Mouse (Mus musculus) erythroblast, embryonic 14.5 days (primary cell): ENCODE data around the gene Retreg1. TPM values are rescaled to one million over a fixed set of nuclear protein-coding genes. Genes with fewer than 3 reads are reported as not detected.

Source experiments
- H3K27me3 ChIP-seq: 2 replicates; pipeline ENCODE4 v1.6.1; 2012; ENCODE audit warnings: inconsistent platforms; ENCODE audit not compliant: control insufficient read depth
- H3K36me3 ChIP-seq: 2 replicates; pipeline ENCODE4 v1.6.1; 2012; ENCODE audit warnings: mild to moderate bottlenecking, inconsistent platforms; ENCODE audit not compliant: control insufficient read depth
- H3K4me1 ChIP-seq: 2 replicates; pipeline ENCODE4 v1.6.1; 2012; ENCODE audit warnings: inconsistent platforms; ENCODE audit not compliant: control insufficient read depth
- H3K4me3 ChIP-seq: replicated peaks from 2 replicates; pipeline ENCODE3; 2012; ENCODE audit warnings: moderate library complexity, mild to moderate bottlenecking, inconsistent platforms
- H3K9me3 ChIP-seq: 2 replicates; pipeline ENCODE4 v1.6.1; 2012; ENCODE audit warnings: low read length, inconsistent platforms, mixed read lengths; ENCODE audit not compliant: control insufficient read depth
- GATA1 ChIP-seq: IDR thresholded peaks from 2 replicates; pipeline ENCODE4 v1.6.1; 2012; ENCODE audit warnings: low read length, inconsistent platforms, mixed read lengths
- TAL1 ChIP-seq: IDR thresholded peaks from 3 replicates; pipeline ENCODE4 v1.6.1; 2012; ENCODE audit warnings: low read length, inconsistent platforms, mixed read lengths
- polyA plus RNA-seq: library from polyadenylated mRNA; stranded (reverse); fragments of >175 nt; gene quantifications from 2 replicates; pipeline ENCODE4 v1.2.3, GENCODE M21; 2012

Retreg1 gene
- polyA plus RNA-seq, 1 experiment, result not detected

DNA sequence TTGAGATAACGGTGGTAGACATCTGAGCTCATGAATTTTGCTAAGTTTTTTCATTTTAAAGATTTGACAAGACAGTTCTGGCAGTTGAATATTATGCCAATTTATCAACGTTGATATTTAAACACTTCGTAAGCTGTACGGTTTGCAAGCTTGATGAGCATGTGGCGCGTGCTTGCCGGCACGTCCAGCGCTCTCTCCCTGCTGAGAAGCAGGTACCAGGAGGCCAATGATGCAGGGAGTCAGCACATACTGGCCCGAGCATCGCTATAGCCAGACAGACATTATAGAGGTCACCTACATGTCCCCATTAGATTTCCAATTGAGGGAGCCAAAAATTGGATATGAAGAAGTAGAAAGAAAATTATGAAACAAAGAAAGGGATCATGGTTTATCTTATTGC, 98.5 kb downstream of the Retreg1 start:
- H3K27me3 ChIP-seq, result no peaks in the 10 kb centered on the region
- H3K9me3 ChIP-seq, result no peaks in the 10 kb centered on the region
- no peak overlapping the region for H3K4me3 ChIP-seq
- H3K4me1 ChIP-seq, result no peaks in the 10 kb centered on the region
- no peaks in the 10 kb centered on the region for H3K36me3 ChIP-seq
- TF ChIP-seq TAL1, result no peak
- no peak for TF ChIP-seq GATA1

DNA sequence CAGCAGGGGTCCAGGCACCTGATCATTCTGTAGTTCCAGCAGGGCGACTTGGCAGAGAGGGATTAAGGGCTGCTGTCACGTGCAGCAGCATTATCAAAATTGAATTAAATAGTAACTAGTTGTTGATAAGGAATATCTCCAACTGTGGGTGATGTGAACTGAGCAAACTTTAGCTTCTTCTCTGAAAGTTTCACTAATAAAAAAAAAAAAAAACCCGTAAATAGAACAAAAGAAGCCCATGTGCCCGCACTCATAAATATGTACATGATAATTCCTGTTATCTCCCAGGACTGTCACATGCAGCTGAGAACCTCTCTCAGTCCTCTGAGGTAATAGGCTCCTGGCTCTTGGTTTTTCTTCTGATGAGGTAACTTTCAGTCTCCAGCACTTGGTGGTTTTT, 99.4 kb downstream of the Retreg1 start:
- H3K9me3 ChIP-seq, result no peaks in the 10 kb centered on the region
- no peaks in the 10 kb centered on the region for H3K36me3 ChIP-seq
- no peaks in the 10 kb centered on the region for H3K4me1 ChIP-seq
- no peaks in the 10 kb centered on the region for H3K27me3 ChIP-seq
- TF ChIP-seq GATA1 (no peak), TAL1 (no peak)
- no peak overlapping the region for H3K4me3 ChIP-seq

DNA sequence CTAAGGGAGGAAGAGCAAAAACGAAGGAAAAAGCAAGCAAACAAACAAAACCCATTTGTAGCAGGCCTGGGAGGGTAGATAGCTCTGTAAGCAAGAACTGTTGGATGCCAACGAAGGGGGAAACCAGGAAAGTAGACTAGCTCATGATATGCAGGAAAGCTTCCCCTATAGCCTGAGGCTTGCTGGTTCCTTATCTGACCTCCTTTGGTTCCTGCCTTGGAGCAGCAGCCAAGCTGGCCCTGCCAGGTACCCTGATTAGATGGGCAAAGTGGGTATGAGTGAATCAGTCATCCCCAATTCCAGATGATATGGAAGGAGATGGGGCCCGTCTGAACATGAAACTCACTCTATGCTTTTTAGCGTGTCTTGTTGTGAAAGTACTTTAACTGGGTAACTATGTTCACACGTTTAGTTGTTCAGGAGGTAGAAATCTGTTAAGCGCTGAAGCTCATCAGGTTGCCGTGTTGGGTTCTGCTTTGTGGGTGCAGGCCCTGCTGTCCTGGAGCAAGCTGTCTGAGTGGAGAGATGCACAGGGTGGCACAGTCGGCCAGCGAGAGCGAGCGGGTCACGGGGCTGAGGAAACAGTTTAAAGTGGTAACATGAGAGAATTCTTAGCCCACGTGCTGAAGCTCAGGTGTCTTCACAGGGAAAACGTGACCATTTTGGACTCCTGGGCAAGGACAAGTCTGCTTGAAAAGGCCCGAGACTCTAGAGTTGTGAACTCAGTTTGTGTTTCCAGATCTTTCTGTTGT, 100.6 kb downstream of the Retreg1 start:
- H3K27me3 ChIP-seq, result no peaks in the 10 kb centered on the region
- no peaks in the 10 kb centered on the region for H3K4me1 ChIP-seq
- no peak for TF ChIP-seq TAL1
- no peak overlapping the region for H3K4me3 ChIP-seq
- no peaks in the 10 kb centered on the region for H3K9me3 ChIP-seq
- no peaks in the 10 kb centered on the region for H3K36me3 ChIP-seq

DNA sequence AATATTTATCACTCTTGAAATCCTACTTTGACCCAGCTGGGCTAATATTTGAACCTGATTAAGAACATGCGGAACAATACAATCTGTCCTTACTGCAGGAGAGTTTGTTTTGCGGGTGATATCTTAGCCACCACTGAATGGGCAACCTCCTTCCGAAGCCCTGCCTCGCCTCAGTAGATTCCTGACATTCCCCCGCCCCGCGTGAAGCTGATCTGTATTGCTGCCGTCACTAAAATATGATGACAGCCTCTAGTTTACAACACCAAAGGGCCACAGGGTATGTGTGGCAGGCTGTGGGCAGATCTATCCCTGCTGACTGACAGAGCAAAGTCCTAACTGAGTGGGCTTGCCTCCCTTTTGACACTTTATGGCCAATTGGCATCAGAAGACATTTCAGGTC, 102.2 kb downstream of the Retreg1 start:
- H3K4me3 ChIP-seq, result no peak overlapping the region
- H3K9me3 ChIP-seq, result no peaks in the 10 kb centered on the region
- no peaks in the 10 kb centered on the region for H3K27me3 ChIP-seq
- H3K4me1 ChIP-seq, result no peaks in the 10 kb centered on the region
- no peak for TF ChIP-seq TAL1
- no peaks in the 10 kb centered on the region for H3K36me3 ChIP-seq

DNA sequence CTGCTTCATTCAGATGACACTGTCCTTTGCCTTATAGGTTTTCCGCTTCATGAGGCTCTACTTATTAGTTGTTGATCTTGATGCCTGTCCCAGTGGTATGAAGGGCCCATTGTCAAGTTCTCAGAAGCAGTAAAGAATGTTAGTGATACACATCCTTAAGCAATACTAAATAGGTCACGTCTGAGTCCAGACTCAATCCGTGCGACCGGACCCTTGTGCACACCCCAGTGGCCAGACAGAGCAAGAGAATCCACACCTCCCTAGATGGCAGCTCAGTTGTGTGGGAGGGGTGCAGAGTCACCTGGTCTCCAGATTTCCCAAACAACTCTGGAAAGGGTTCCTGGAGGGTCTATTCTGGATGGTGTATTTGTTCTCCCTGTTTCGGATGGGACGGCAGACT, 103.5 kb downstream of the Retreg1 start:
- Histone ChIP-seq H3K4me3 (no peak overlapping the region), H3K27me3 (no peaks in the 10 kb centered on the region), H3K4me1 (no peaks in the 10 kb centered on the region), H3K9me3 (no peaks in the 10 kb centered on the region), H3K36me3 (no peaks in the 10 kb centered on the region)
- TF ChIP-seq GATA1 (no peak), TAL1 (no peak)

DNA sequence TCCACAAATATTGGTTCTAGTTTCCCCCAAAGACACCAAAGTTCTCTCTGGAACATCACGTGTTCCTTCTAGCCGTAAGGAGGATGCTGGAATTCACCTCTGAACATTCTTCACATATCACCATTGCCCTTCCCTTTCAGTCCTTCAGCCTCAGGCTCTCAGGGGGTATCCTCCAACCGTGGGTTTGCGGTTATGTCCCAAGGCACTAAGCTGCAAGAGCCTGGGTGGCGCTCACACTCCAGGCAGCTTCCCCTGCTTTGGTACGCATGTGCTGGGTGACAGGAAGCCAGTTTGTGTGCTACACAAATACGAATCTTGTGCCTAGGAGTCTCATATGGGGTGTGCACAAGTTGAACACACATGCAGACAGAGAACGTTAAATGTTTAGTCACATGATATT, 104.4 kb downstream of the Retreg1 start:
- Histone ChIP-seq H3K4me3 (no peak overlapping the region), H3K4me1 (no peaks in the 10 kb centered on the region), H3K27me3 (no peaks in the 10 kb centered on the region), H3K9me3 (no peaks in the 10 kb centered on the region), H3K36me3 (no peaks in the 10 kb centered on the region)
- TF ChIP-seq TAL1 (no peak), GATA1 (no peak)

DNA sequence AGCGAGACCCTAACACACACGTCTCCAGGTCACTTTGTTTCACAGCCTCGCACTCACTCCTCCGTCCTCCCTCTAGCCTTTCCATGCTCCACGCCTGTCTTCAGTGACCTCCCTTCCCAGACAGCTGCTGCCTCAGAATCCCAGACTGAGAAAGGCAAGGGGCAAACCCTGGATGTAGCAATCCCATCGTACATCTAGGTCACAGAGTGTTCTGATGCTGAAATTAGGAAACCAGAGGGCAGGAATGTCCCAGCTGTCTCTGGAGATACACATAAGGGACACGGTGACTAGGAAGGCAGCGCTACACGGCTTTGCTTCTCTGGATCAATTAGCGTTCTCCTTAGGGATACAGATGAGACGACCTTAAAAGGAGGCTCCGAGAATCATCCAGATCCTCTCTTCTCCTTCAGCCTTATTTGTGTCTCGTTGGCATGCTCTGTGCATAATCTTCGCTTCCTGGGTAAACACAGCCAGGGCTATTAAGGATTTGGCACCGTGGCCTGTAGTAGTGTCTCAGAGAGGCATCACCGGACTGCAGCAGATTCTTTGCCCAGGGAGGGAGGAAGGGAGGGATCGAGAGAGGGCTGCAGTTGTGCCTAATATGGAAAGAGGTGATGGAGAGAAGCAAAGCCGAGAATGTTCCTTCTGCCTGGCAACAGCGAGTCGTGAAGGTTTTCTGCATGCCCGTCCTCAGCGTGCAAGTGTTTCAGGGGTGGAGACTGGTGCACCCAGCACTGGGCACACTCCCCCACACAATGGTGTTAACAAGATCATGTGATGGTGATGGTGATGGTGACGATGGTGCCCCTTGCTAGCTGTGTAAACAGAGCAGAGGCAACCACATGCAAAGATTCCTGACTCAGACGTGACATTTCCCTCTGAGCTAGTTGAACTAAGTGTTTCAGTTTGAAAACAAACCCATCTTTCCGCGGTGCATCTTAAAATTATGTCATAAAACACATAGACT, 105.6 kb downstream of the Retreg1 start:
- Histone ChIP-seq H3K27me3 (no peaks in the 10 kb centered on the region), H3K9me3 (no peaks in the 10 kb centered on the region), H3K36me3 (no peaks in the 10 kb centered on the region), H3K4me1 (no peaks in the 10 kb centered on the region), H3K4me3 (no peak overlapping the region)
- TF ChIP-seq GATA1, result no peak
- no peak for TF ChIP-seq TAL1

DNA sequence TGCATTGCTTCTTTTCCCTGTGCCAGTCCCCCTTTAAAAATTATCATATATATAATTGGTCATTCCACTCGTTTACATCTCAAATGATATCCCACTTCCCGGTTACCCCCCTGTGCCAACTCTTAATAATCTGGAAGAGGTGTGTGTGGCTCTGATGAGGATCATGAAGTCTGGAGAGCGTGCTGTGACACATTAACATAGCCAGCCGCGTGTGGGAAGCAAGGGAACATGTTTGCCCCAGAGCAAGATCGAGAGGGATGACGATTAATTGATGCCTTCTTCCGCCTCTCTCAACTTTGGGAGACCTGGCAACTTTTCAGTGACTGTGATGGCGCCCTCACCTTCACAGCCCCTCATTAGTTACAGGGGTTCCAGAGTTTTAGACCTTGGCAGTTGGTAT, 106.7 kb downstream of the Retreg1 start:
- no peaks in the 10 kb centered on the region for H3K4me1 ChIP-seq
- no peaks in the 10 kb centered on the region for H3K9me3 ChIP-seq
- no peak overlapping the region for H3K4me3 ChIP-seq
- no peaks in the 10 kb centered on the region for H3K27me3 ChIP-seq
- TF ChIP-seq GATA1 (no peak), TAL1 (no peak)
- no peaks in the 10 kb centered on the region for H3K36me3 ChIP-seq

DNA sequence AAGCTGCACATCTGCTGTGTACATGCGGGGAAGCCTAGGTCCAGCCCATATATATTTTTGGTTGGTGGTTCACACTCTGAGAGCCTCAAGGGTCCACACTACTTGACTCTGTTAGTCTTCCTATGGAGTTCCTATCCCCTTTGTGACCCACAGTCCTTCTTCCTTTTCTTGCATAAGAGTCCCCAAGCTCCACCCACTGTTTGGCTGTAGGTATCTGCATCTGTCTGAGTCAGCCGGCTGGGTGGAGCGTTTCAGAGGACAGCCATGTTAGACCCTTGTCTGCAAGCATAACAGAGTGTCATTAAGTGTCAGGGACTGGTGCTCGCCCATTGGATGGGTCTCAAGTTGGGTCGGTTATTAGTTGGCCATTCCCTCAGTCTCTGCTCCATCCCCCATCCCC, 107.6 kb downstream of the Retreg1 start:
- H3K9me3 ChIP-seq, result no peaks in the 10 kb centered on the region
- no peak overlapping the region for H3K4me3 ChIP-seq
- H3K36me3 ChIP-seq, result no peaks in the 10 kb centered on the region
- TF ChIP-seq GATA1, result no peak
- no peaks in the 10 kb centered on the region for H3K4me1 ChIP-seq
- no peaks in the 10 kb centered on the region for H3K27me3 ChIP-seq
